Mouse (Mus musculus): ENCODE results near the gene Lrrc4. TPM values are rescaled to one million over a fixed set of nuclear protein-coding genes. Genes with fewer than 3 reads are reported as not detected.

Lrrc4 gene
- polyA plus RNA-seq, 1 experiment from 2014 or later = 0.44 TPM

DNA sequence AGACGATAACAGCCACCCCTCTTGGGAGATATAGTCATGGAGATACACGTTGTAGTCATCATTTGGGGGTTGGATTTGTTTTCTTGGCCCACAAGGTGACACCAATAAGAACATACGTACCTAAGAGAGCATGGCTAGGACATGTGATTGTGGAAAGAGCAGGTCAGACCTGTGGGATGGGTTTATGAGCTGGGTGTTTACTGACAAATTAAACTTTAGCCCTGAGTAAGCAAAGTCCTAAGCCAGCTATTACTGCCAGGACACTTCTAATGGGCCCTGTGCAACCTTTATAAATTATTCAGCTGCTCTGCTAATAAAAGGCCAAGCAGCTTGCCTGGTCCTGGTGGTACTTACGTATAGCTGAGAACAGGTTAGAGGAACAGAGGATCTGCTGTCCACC lies 73.3 kb downstream of the Lrrc4 start:
- Histone ChIP-seq H3K4me1 (0 out of 2 replicates have a peak, but pooled peaks cover 4% of the 10 kb centered on the region), H3K4me3 (no peak overlapping the region), H3K9ac (no peak overlapping the region), H3K9me3 (no peaks in the 10 kb centered on the region), H3K4me2 (no peak overlapping the region), H3K27ac (no peak overlapping the region), H3K36me3 (no peaks in the 10 kb centered on the region), H3K27me3 (no peaks in the 10 kb centered on the region)
- WGBS = 78% methylated on average over 4 of the region's 4 CpGs
- ATAC-seq (ENCODE audit: borderline replicate concordance, extremely low read depth, low FRiP score, low TSS enrichment) = no peak

DNA sequence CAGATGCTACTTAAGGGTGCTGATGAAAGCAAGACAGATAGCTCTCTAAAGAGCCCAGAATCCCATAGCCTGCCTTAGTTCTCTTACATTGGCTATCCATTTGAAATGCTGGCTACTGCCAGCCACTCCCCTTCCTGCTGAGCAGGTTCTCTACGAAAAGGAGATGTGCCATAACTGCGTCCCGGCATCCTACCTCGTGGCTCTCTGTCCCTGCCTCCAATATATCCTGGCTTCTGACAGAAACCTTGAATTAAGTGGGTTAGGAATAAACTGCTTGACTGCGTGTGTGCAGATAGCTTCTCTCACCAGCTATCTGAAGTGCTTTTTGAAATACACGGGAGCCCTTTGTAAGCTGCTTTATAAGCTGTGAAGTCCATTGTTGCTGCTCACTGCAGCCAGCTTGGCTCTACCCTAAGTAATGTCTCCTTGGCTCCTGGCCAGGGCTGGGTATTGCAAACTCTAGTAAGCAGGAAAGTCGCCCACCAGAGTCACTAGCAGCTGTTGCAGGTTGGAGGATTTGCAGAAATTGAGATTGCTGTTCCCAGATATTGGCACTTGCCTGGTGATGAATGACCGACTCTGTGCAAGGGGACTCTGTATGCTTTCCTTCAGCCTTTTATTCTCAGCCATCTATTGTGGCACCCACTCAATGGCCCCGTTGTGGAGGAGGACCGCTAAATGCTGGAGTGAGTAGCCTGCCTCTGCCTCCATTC lies 75.1 kb downstream of the Lrrc4 start:
- no peak overlapping the region for H3K27ac ChIP-seq
- H3K9ac ChIP-seq = no peak overlapping the region
- H3K4me2 ChIP-seq = no peak overlapping the region
- WGBS = 58% methylated on average over 10 of the region's 10 CpGs
- H3K9me3 ChIP-seq = no peaks in the 10 kb centered on the region
- no peaks in the 10 kb centered on the region for H3K36me3 ChIP-seq
- no peak overlapping the region for H3K4me3 ChIP-seq
- H3K4me1 ChIP-seq = 0 out of 2 replicates have a peak, but pooled peaks cover 4% of the 10 kb centered on the region
- H3K27me3 ChIP-seq = no peaks in the 10 kb centered on the region
- ATAC-seq (ENCODE audit: borderline replicate concordance, extremely low read depth, low FRiP score, low TSS enrichment) = no peak

DNA sequence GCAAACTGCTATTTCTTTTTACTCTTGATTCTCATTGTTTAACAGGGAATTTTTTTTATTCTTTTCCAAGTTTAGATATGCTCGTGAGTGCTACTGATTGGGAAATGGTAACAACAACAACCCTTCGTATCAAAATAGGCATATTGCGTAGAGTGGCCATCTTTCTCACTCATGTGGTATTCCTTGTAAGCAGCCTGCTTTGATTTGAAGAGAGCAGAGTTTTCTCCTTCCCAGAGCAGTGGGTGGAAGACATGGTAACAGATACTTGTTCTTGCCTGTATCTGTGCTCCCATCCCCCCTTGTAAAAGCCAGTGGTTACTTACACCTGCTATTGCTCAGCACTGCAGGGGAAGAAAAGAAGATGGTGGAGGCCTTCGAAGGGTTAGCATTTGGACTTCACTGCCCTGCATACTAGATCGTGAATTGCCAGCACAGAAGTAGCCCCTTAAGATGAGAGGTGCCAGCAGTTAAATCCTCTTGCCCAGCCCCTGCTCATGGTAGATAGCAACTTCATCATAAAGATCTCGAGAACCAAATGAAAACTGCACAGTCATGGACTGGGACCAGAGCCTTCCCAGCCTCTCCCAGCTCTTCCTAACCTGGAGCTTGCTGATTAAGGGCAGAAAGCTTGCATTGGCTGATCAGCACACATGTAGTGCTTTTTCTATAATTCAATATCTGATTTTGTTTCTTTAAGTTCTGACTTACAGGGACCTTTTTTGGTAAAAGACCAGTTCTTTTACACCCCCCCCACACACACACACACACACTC lies 77.2 kb downstream of the Lrrc4 start:
- Histone ChIP-seq H3K27ac (no peak overlapping the region), H3K9ac (no peak overlapping the region), H3K4me1 (0 out of 2 replicates have a peak, but pooled peaks cover 9% of the 10 kb centered on the region), H3K4me3 (no peak overlapping the region), H3K36me3 (no peaks in the 10 kb centered on the region), H3K9me3 (no peaks in the 10 kb centered on the region), H3K27me3 (no peaks in the 10 kb centered on the region), H3K4me2 (no peak overlapping the region)
- ATAC-seq (ENCODE audit: borderline replicate concordance, extremely low read depth, low FRiP score, low TSS enrichment) = no peak
- WGBS = 83% methylated on average over 6 of the region's 6 CpGs

DNA sequence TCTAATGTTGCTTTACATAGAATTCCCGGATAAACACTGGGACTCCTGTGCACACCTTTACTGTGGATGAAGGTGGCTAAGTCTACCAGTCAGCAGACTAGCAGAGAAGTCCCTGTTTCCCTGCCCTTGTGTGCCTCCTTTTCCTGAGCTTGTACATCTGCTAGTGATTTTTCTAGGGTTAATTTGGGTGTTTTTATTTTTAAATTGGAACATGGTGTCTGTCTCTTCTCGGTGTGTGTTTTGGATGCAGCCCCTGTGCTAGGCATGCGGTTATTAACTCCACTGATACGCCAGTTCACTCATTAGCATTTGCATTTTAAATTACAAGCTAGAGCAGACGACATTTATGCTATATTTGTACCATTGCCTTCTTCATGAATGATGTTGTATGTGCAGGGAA lies 77.9 kb downstream of the Lrrc4 start:
- Histone ChIP-seq H3K27ac (no peak overlapping the region), H3K9me3 (no peaks in the 10 kb centered on the region), H3K27me3 (no peaks in the 10 kb centered on the region), H3K4me1 (0 out of 2 replicates have a peak, but pooled peaks cover 9% of the 10 kb centered on the region), H3K36me3 (no peaks in the 10 kb centered on the region), H3K4me2 (no peak overlapping the region), H3K4me3 (no peak overlapping the region), H3K9ac (no peak overlapping the region)
- WGBS = 88% methylated on average over 5 of the region's 5 CpGs
- no peak for ATAC-seq (ENCODE audit: borderline replicate concordance, extremely low read depth, low FRiP score, low TSS enrichment)

DNA sequence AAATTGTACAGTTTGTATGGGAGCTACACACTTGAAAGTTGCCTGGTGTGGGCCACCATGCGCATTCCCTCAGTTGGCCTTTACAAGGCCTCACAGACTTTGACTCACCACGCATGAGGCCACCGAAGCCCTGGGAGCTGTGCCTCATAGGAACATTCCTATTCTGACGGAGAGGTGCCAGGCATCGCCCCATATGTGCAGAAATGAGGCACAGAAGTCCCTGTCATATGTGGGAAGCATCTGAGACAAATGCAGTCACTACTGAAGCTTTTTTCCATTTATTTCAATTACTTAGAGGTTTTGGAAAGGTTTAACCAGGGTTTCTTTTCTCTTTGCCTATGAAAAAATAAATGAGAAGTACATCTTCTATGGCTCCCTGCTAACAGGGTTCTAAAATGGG lies 78.3 kb downstream of the Lrrc4 start:
- ATAC-seq (ENCODE audit: borderline replicate concordance, extremely low read depth, low FRiP score, low TSS enrichment) = no peak

DNA sequence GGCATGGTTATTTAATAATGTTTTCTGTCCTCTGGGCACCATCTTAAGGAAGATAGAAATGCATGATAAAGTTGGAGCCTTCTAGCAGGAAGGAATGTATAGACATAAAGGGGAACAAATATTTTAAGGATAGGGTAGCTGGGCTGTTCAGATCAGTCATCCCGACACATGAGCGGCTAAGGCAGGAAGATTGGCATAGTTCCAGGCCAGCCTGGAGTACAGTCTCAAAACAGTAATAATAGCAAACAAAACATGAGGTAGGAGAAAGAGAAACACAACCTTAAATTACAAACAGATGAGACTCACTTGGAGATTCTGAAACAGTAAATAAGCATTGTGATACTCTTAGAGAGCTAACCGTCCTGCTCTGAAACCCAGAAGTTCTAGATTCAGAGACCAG lies 80.4 kb downstream of the Lrrc4 start:
- Histone ChIP-seq H3K9me3 (no peaks in the 10 kb centered on the region), H3K27ac (no peak overlapping the region), H3K9ac (no peak overlapping the region), H3K4me2 (no peak overlapping the region), H3K4me3 (no peak overlapping the region), H3K27me3 (no peaks in the 10 kb centered on the region), H3K36me3 (peaks cover 10% of the 10 kb centered on the region; the same call in 1 of the 2 replicates), H3K4me1 (0 out of 2 replicates have a peak, but pooled peaks cover 5% of the 10 kb centered on the region)
- no peak for ATAC-seq (ENCODE audit: borderline replicate concordance, extremely low read depth, low FRiP score, low TSS enrichment)
- WGBS = 56% methylated on average over 3 of the region's 3 CpGs

More for the DNA sequence above, 78.3 kb downstream of the Lrrc4 start:
- Histone ChIP-seq H3K4me3 (no peak overlapping the region), H3K4me1 (0 out of 2 replicates have a peak, but pooled peaks cover 9% of the 10 kb centered on the region), H3K9me3 (no peaks in the 10 kb centered on the region), H3K9ac (no peak overlapping the region), H3K36me3 (no peaks in the 10 kb centered on the region), H3K4me2 (no peak overlapping the region), H3K27ac (no peak overlapping the region), H3K27me3 (no peaks in the 10 kb centered on the region)
- WGBS = 93% methylated on average over 5 of the region's 5 CpGs

DNA sequence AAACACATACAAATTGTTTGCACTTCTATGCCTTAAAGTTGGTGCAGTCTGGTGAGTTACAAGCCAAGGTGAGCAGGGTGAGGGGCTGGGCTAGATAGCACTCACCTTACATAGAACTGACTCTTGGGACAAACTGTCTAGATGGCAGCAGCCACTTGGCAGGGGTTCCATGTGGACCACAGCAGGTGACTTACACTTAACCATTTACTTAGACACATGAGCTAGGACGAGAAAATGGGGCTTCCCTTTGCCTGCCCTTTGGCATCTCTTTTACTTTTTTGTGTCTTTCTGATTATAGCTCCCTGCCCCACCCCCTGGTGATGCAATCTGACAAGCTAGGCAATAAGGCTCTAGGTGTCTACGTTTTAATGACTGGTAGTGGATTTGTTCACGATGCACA lies 82.3 kb downstream of the Lrrc4 start:
- no peak overlapping the region for H3K4me3 ChIP-seq
- no peak overlapping the region for H3K27ac ChIP-seq
- 0 out of 2 replicates have a peak, but pooled peaks cover 6% of the 10 kb centered on the region for H3K4me1 ChIP-seq
- H3K4me2 ChIP-seq = no peak overlapping the region
- peaks cover 19% of the 10 kb centered on the region; the same call in 1 of the 2 replicates for H3K36me3 ChIP-seq
- no peaks in the 10 kb centered on the region for H3K9me3 ChIP-seq
- 67% methylated on average over 3 of the region's 3 CpGs for WGBS
- no peaks in the 10 kb centered on the region for H3K27me3 ChIP-seq
- ATAC-seq (ENCODE audit: borderline replicate concordance, extremely low read depth, low FRiP score, low TSS enrichment) = no peak
- no peak overlapping the region for H3K9ac ChIP-seq

DNA sequence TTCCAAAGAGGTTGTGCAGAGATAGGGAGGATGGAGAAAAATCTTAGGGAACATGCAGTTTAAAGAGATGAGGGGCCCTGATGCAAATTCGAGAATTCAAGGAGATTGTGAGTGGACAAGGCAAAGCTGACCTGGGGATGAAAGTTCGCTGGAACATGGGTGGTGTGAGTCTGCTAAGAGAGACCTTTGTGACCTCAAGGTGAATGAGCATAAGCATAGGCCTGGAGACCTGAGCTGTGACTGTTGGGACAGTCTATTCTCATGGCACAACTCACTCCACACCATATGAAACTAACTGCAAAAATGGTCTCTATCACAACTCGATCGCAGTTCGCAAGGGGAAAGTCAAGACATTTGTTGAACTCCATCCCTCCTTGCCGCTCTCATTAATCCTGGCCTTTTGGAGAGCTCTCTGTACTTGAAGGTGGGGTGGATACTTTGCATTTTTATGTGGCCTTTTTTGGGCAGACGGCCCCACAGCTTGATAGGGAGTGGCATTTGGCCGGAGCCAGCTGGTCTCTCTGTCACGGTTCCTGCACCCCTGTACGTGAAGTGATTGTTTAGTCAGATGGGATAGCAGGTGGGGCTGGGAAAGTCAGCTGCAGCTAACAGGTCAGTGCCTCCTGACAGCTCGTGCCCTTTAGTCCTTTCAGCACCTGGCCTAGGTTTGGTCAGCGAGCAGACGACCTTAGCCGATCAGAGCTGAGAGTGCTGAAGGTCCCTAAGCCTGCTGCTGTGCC lies 83.4 kb downstream of the Lrrc4 start:
- no peak overlapping the region for H3K27ac ChIP-seq
- no peak overlapping the region for H3K9ac ChIP-seq
- no peak overlapping the region for H3K4me2 ChIP-seq
- no peak overlapping the region for H3K4me3 ChIP-seq
- H3K9me3 ChIP-seq = no peaks in the 10 kb centered on the region
- ATAC-seq (ENCODE audit: borderline replicate concordance, extremely low read depth, low FRiP score, low TSS enrichment) = no peak
- H3K4me1 ChIP-seq = peaks cover 17% of the 10 kb centered on the region; the same call in 1 of the 2 replicates
- WGBS = 50% methylated on average over 14 of the region's 14 CpGs
- H3K36me3 ChIP-seq = peaks cover 19% of the 10 kb centered on the region; the same call in 1 of the 2 replicates
- no peaks in the 10 kb centered on the region for H3K27me3 ChIP-seq

DNA sequence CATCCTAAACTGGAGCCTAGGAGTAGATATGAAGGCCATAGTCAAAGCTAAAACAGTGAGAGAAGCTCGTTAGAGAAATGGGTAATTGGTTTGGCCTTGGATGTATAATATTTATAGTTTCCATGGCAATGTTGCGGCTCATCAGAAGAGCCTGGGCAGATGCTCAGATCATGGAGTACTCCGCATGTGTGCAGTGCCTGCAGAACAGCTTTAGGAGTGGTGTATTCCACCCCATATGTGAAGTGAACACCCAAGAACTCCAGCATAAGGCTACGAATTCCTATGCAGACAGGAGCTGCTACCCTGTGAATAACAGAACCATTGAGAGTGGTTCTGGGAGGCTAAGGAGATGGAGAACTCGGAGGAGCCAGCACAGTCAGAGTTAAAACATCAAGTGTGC lies 84.5 kb downstream of the Lrrc4 start:
- WGBS = 86% methylated on average over 5 of the region's 5 CpGs
- no peak overlapping the region for H3K4me2 ChIP-seq

DNA sequence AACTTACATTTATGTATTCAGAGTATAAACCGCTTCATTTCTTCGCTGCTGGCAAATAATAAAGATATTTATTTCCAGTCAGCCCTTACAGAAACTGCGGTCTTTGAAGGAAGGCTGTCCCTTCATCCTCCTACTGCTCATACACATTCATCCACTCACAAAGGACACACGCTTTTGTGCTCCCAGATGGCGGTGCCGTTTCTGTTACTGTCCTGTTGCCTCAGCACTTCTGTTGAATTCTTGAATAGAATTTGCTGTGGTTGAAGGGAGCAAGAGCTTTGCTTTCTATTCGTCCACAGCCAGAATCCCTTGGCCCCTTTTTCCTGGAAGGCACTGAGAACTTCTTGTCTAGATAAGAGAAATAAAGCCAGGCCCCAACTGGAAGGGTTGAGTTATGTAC lies 85.7 kb downstream of the Lrrc4 start:
- Histone ChIP-seq H3K36me3 (peaks cover 19% of the 10 kb centered on the region; the same call in 1 of the 2 replicates), H3K27ac (no peak overlapping the region), H3K9ac (no peak overlapping the region), H3K4me1 (peaks cover 16% of the 10 kb centered on the region), H3K4me3 (no peak overlapping the region), H3K4me2 (no peak overlapping the region), H3K9me3 (no peaks in the 10 kb centered on the region), H3K27me3 (no peaks in the 10 kb centered on the region)
- no peak for ATAC-seq (ENCODE audit: borderline replicate concordance, extremely low read depth, low FRiP score, low TSS enrichment)
- WGBS = 91% methylated on average over 7 of the region's 7 CpGs

More for the DNA sequence above, 84.5 kb downstream of the Lrrc4 start:
- ATAC-seq (ENCODE audit: borderline replicate concordance, extremely low read depth, low FRiP score, low TSS enrichment) = no peak
- H3K9me3 ChIP-seq = no peaks in the 10 kb centered on the region
- no peak overlapping the region for H3K9ac ChIP-seq
- peaks cover 19% of the 10 kb centered on the region for H3K4me1 ChIP-seq
- H3K27me3 ChIP-seq = no peaks in the 10 kb centered on the region
- no peak overlapping the region for H3K27ac ChIP-seq
- H3K4me3 ChIP-seq = no peak overlapping the region
- peaks cover 19% of the 10 kb centered on the region; the same call in 1 of the 2 replicates for H3K36me3 ChIP-seq

DNA sequence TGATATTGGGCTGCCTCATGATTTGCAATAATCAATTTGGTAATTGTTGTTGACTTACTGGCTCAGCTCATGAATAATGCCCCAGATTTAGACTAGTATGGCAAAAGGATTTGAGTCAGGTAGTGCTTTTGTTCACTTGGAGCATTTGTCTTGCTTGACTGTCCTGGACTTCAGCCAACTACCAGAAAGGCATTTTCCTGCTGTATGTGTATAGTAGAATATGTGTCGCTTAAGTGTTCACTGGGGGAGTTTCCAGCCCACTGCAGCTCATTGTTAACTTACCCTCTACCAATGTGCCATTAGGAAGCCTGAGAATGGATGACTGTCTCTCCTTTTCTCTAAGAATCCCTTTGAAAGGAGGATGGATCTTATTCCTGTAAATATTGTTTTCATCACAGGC lies 88.0 kb downstream of the Lrrc4 start:
- H3K27me3 ChIP-seq = no peaks in the 10 kb centered on the region
- peaks cover 19% of the 10 kb centered on the region; the same call in 1 of the 2 replicates for H3K36me3 ChIP-seq
- no peak overlapping the region for H3K27ac ChIP-seq
- no peak overlapping the region for H3K4me3 ChIP-seq
- peaks cover 14% of the 10 kb centered on the region for H3K4me1 ChIP-seq
- no peaks in the 10 kb centered on the region for H3K9me3 ChIP-seq
- no peak overlapping the region for H3K4me2 ChIP-seq
- H3K9ac ChIP-seq = no peak overlapping the region
- ATAC-seq (ENCODE audit: borderline replicate concordance, extremely low read depth, low FRiP score, low TSS enrichment) = no peak
- 16% methylated on average over 1 of the region's 1 CpGs for WGBS

All from lung, embryonic 15.5 days (tissue).